Mouse (Mus musculus): Measurements from ENCODE around the gene Lnpep. TPM values are rescaled to one million over a fixed set of nuclear protein-coding genes. Genes with fewer than 3 reads are reported as not detected.
A peak's percentile ranks its signal among the peaks of the same experiment; 100 is the strongest.
"Not testable (repeated sequence)": the region's sequence is repeated elsewhere in the genome, so short reads cannot be mapped to it uniquely, and the experiment has no call there.

Lnpep gene
- 6.3 and 7.7 TPM in 2 replicates for polyA plus RNA-seq (2016; fragmentation: Nextera tagmentation; extraction: Ambion mirVana)

GRCm38 (mm10) chr17:17624957-17625586 lies at the start of gene Lnpep:
Lnpep (minus strand) TSS chr17:17625050.
- no peaks in the 10 kb centered on the region for H3K27me3 ChIP-seq (replicated peaks; ENCODE audit: low read depth, poor library complexity, severe bottlenecking)
- no peaks in the 10 kb centered on the region for H3K36me3 ChIP-seq (replicated peaks)
- H3K4me3 ChIP-seq, result peak within 1 kb of the TSS; percentile 92
- peaks cover 25% of the 10 kb centered on the region for H3K4me1 ChIP-seq
- H3K9me3 ChIP-seq, result 0 out of 2 replicates have a peak, but pooled peaks cover 2% of the 10 kb centered on the region
- WGBS, result under 1% methylated on average over 44 of the region's 44 CpGs
- DNase-seq (ENCODE audit: low spot score), result peak; percentile 92
- peak within 1 kb of the TSS; percentile 98 for H3K27ac ChIP-seq (replicated peaks)

GRCm38 (mm10) chr17:17655829-17656176 lies 31.0 kb upstream of the Lnpep start:
- H3K4me1 ChIP-seq, result no peaks in the 10 kb centered on the region
- no peaks in the 10 kb centered on the region for H3K27me3 ChIP-seq (replicated peaks; ENCODE audit: low read depth, poor library complexity, severe bottlenecking)
- H3K9me3 ChIP-seq, result peaks cover 7% of the 10 kb centered on the region; the same call in 1 of the 2 replicates
- DNase-seq (ENCODE audit: low spot score), result no peak
- no peak overlapping the region for H3K4me3 ChIP-seq
- WGBS, result 51% methylated on average over 2 of the region's 2 CpGs
- H3K36me3 ChIP-seq (replicated peaks), result no peaks in the 10 kb centered on the region
- no peak overlapping the region for H3K27ac ChIP-seq (replicated peaks)

GRCm38 (mm10) chr17:17654997-17655828 lies 30.4 kb upstream of the Lnpep start:
- H3K27ac ChIP-seq (replicated peaks), result no peak overlapping the region
- WGBS, result 42% methylated on average over 10 of the region's 10 CpGs

GRCm38 (mm10) chr17:17652570-17652969 lies 27.7 kb upstream of the Lnpep start:
- H3K27ac ChIP-seq (replicated peaks), result no peak overlapping the region
- no peak for DNase-seq (ENCODE audit: low spot score)
- no peak overlapping the region for H3K4me3 ChIP-seq
- no peaks in the 10 kb centered on the region for H3K4me1 ChIP-seq
- no peaks in the 10 kb centered on the region for H3K27me3 ChIP-seq (replicated peaks; ENCODE audit: low read depth, poor library complexity, severe bottlenecking)
- 86% methylated on average over 4 of the region's 4 CpGs for WGBS
- no peaks in the 10 kb centered on the region for H3K9me3 ChIP-seq
- no peaks in the 10 kb centered on the region for H3K36me3 ChIP-seq (replicated peaks)

More at GRCm38 (mm10) chr17:17654997-17655828, 30.4 kb upstream of the Lnpep start:
- Histone ChIP-seq H3K27me3 (replicated peaks; ENCODE audit: low read depth, poor library complexity, severe bottlenecking) (no peaks in the 10 kb centered on the region), H3K4me1 (no peaks in the 10 kb centered on the region), H3K36me3 (replicated peaks) (no peaks in the 10 kb centered on the region), H3K4me3 (no peak overlapping the region), H3K9me3 (peaks cover 4% of the 10 kb centered on the region; the same call in 1 of the 2 replicates)
- no peak for DNase-seq (ENCODE audit: low spot score)

GRCm38 (mm10) chr17:17645738-17646137 lies 20.9 kb upstream of the Lnpep start:
- Histone ChIP-seq H3K27ac (replicated peaks) (no peak overlapping the region), H3K4me1 (no peaks in the 10 kb centered on the region), H3K9me3 (no peaks in the 10 kb centered on the region), H3K36me3 (replicated peaks) (no peaks in the 10 kb centered on the region), H3K27me3 (replicated peaks; ENCODE audit: low read depth, poor library complexity, severe bottlenecking) (no peaks in the 10 kb centered on the region), H3K4me3 (no peak overlapping the region)
- DNase-seq (ENCODE audit: low spot score), result peak; percentile 52
- 1% methylated on average over 3 of the region's 3 CpGs for WGBS

GRCm38 (mm10) chr17:17637387-17637786 lies 12.5 kb upstream of the Lnpep start:
- Histone ChIP-seq H3K27ac (replicated peaks) (no peak overlapping the region), H3K9me3 (no peaks in the 10 kb centered on the region), H3K4me1 (0 out of 2 replicates have a peak, but pooled peaks cover 5% of the 10 kb centered on the region), H3K36me3 (replicated peaks) (no peaks in the 10 kb centered on the region), H3K4me3 (no peak overlapping the region), H3K27me3 (replicated peaks; ENCODE audit: low read depth, poor library complexity, severe bottlenecking) (no peaks in the 10 kb centered on the region)
- 78% methylated on average over 3 of the region's 3 CpGs for WGBS
- no peak for DNase-seq (ENCODE audit: low spot score)

- H3K36me3 ChIP-seq (replicated peaks), result no peaks in the 10 kb centered on the region
- DNase-seq (ENCODE audit: low spot score), result no peak
- no peak overlapping the region for H3K4me3 ChIP-seq
- no peak overlapping the region for H3K27ac ChIP-seq (replicated peaks)
- 0 out of 2 replicates have a peak, but pooled peaks cover 5% of the 10 kb centered on the region for H3K4me1 ChIP-seq
- 43% methylated on average over 3 of the region's 3 CpGs for WGBS
- H3K9me3 ChIP-seq, result no peaks in the 10 kb centered on the region
- H3K27me3 ChIP-seq (replicated peaks; ENCODE audit: low read depth, poor library complexity, severe bottlenecking), result no peaks in the 10 kb centered on the region
Observed at GRCm38 (mm10) chr17:17636147-17636546, 11.3 kb upstream of the Lnpep start.

- WGBS, result 85% methylated on average over 2 of the region's 2 CpGs
Observed at GRCm38 (mm10) chr17:17634033-17634432, 9.2 kb upstream of the Lnpep start.

GRCm38 (mm10) chr17:17631985-17632384 lies 7.1 kb upstream of the Lnpep start:
- Histone ChIP-seq H3K27ac (replicated peaks) (no peak overlapping the region), H3K4me1 (0 out of 2 replicates have a peak, but pooled peaks cover 5% of the 10 kb centered on the region), H3K27me3 (replicated peaks; ENCODE audit: low read depth, poor library complexity, severe bottlenecking) (no peaks in the 10 kb centered on the region), H3K9me3 (0 out of 2 replicates have a peak, but pooled peaks cover 2% of the 10 kb centered on the region), H3K4me3 (no peak overlapping the region), H3K36me3 (replicated peaks) (no peaks in the 10 kb centered on the region)
- DNase-seq (ENCODE audit: low spot score), result no peak

More at GRCm38 (mm10) chr17:17634033-17634432, 9.2 kb upstream of the Lnpep start:
- H3K27ac ChIP-seq (replicated peaks), result no peak overlapping the region
- H3K9me3 ChIP-seq, result no peaks in the 10 kb centered on the region
- H3K36me3 ChIP-seq (replicated peaks), result no peaks in the 10 kb centered on the region
- H3K27me3 ChIP-seq (replicated peaks; ENCODE audit: low read depth, poor library complexity, severe bottlenecking), result no peaks in the 10 kb centered on the region
- H3K4me3 ChIP-seq, result no peak overlapping the region
- no peak for DNase-seq (ENCODE audit: low spot score)
- H3K4me1 ChIP-seq, result 0 out of 2 replicates have a peak, but pooled peaks cover 5% of the 10 kb centered on the region

GRCm38 (mm10) chr17:17628237-17628879 lies 3.5 kb upstream of the Lnpep start:
- WGBS, result 93% methylated on average over 7 of the region's 7 CpGs
- not testable (repeated sequence) for H3K36me3 ChIP-seq (replicated peaks); H3K9me3 ChIP-seq; H3K4me3 ChIP-seq; H3K27ac ChIP-seq (replicated peaks); H3K27me3 ChIP-seq (replicated peaks; ENCODE audit: low read depth, poor library complexity, severe bottlenecking); DNase-seq (ENCODE audit: low spot score)
- peaks cover 12% of the 10 kb centered on the region for H3K4me1 ChIP-seq

GRCm38 (mm10) chr17:17627558-17627957 lies 2.7 kb upstream of the Lnpep start:
- Histone ChIP-seq H3K36me3 (replicated peaks) (no peaks in the 10 kb centered on the region), H3K4me3 (no peak overlapping the region), H3K27me3 (replicated peaks; ENCODE audit: low read depth, poor library complexity, severe bottlenecking) (no peaks in the 10 kb centered on the region), H3K9me3 (0 out of 2 replicates have a peak, but pooled peaks cover 2% of the 10 kb centered on the region), H3K27ac (replicated peaks) (no peak overlapping the region), H3K4me1 (peaks cover 20% of the 10 kb centered on the region)
- no peak for DNase-seq (ENCODE audit: low spot score)
- 89% methylated on average over 2 of the region's 2 CpGs for WGBS

GRCm38 (mm10) chr17:17625887-17626679 lies 1.2 kb upstream of the Lnpep start:
- Histone ChIP-seq H3K4me1 (peaks cover 25% of the 10 kb centered on the region), H3K9me3 (0 out of 2 replicates have a peak, but pooled peaks cover 2% of the 10 kb centered on the region), H3K4me3 (peak overlapping the region; percentile 92), H3K36me3 (replicated peaks) (no peaks in the 10 kb centered on the region), H3K27me3 (replicated peaks; ENCODE audit: low read depth, poor library complexity, severe bottlenecking) (no peaks in the 10 kb centered on the region), H3K27ac (replicated peaks) (peak overlapping the region; percentile 98)
- DNase-seq (ENCODE audit: low spot score), result no peak
- 56% methylated on average over 7 of the region's 7 CpGs for WGBS
